Mouse (Mus musculus) lung, embryonic 14.5 days (tissue): Measurements from ENCODE around the gene Asb15. TPM values are rescaled to one million over a fixed set of nuclear protein-coding genes. Genes with fewer than 3 reads are reported as not detected.

Source experiments
- ATAC-seq: fragments of 200-750 bp; cut with Nextera tagmentation; 2 replicates; pipeline ENCODE4 v1.8.0; 2017; ENCODE audit warnings: mild to moderate bottlenecking, moderate TSS enrichment, moderate library complexity; ENCODE audit not compliant: insufficient read depth
- DNase-seq: peaks from one replicate; pipeline ENCODE4 v3.0.0-alpha.2; 2015
- H3K27ac ChIP-seq: fragments of 300-500 bp; sonication (generic); 2 replicates; pipeline ENCODE4 v1.5.1; 2014; ENCODE audit warnings: low read depth, mild to moderate bottlenecking, moderate library complexity
- H3K27me3 ChIP-seq: fragments of 300-500 bp; sonication (generic); 2 replicates; pipeline ENCODE4 v1.6.1; 2014; ENCODE audit warnings: low read length, control low read depth; ENCODE audit not compliant: insufficient read depth
- H3K36me3 ChIP-seq: fragments of 300-500 bp; sonication (generic); 2 replicates; pipeline ENCODE4 v1.6.1; 2014; ENCODE audit warnings: control low read depth; ENCODE audit not compliant: insufficient read depth
- H3K4me1 ChIP-seq: fragments of 300-500 bp; sonication (generic); 2 replicates; pipeline ENCODE4 v1.6.1; 2014; ENCODE audit warnings: antibody characterized with exemption, control low read depth; ENCODE audit not compliant: insufficient read depth
- H3K4me2 ChIP-seq: fragments of 300-500 bp; sonication (generic); 2 replicates; pipeline ENCODE4 v1.6.1; 2014; ENCODE audit warnings: mild to moderate bottlenecking
- H3K4me3 ChIP-seq: fragments of 300-500 bp; sonication (generic); 2 replicates; pipeline ENCODE4 v1.5.1; 2014; ENCODE audit warnings: low read depth, low read length
- H3K9ac ChIP-seq: fragments of 300-500 bp; sonication (generic); 2 replicates; pipeline ENCODE4 v1.6.1; 2014
- H3K9me3 ChIP-seq: fragments of 300-500 bp; sonication (generic); 2 replicates; pipeline ENCODE4 v1.6.1; 2016; ENCODE audit warnings: low read depth, low read length, control low read depth
- CTCF ChIP-seq: IDR thresholded peaks from 2 replicates; pipeline ENCODE4 v1.5.1; 2016; ENCODE audit warnings: antibody characterized with exemption, low read depth
- WGBS: fragments of 180-500 bp; shearing (Covaris S2); extraction: QIAGEN DNeasy Blood & Tissue Kit; methylation state at CpG from one replicate; pipeline ENCODE4 v1.1.7; 2014; 5-methylcytosine and 5-hydroxymethylcytosine counted together
- polyA plus RNA-seq: library from polyadenylated mRNA; unstranded; fragments of >200 nt; fragmentation: Nextera tagmentation; extraction: Ambion mirVana; gene quantifications from 2 replicates; pipeline ENCODE4 v1.2.1, GENCODE M21; 2014

Gene Asb15
- polyA plus RNA-seq, 1 experiment from 2014 or later: 0.13 TPM

- TF ChIP-seq CTCF: no peak
- no peaks in the 10 kb centered on the region for H3K36me3 ChIP-seq
- H3K9ac ChIP-seq: no peak overlapping the region
- no peaks in the 10 kb centered on the region for H3K9me3 ChIP-seq
- DNase-seq (no peak), ATAC-seq (no peak)
- H3K4me1 ChIP-seq: no peaks in the 10 kb centered on the region
- H3K27ac ChIP-seq: no peak overlapping the region
- H3K4me2 ChIP-seq: no peak overlapping the region
- no peaks in the 10 kb centered on the region for H3K27me3 ChIP-seq
- WGBS: 90% methylated on average over 1 of the region's 1 CpGs
- H3K4me3 ChIP-seq: no peak overlapping the region
Measured at GRCm38 (mm10) chr6:24564886-24565285, 36.9 kb downstream of the Asb15 start.

GRCm38 (mm10) chr6:24568963-24569362 lies 41.0 kb downstream of the Asb15 start:
- no peaks in the 10 kb centered on the region for H3K4me1 ChIP-seq
- H3K4me2 ChIP-seq: no peak overlapping the region
- 0 out of 2 replicates have a peak, but pooled peaks have one; percentile 23 for TF ChIP-seq CTCF
- H3K27ac ChIP-seq: no peak overlapping the region
- no peak overlapping the region for H3K4me3 ChIP-seq
- no peaks in the 10 kb centered on the region for H3K9me3 ChIP-seq
- DNase-seq (no peak), ATAC-seq (no peak)
- WGBS: 79% methylated on average over 5 of the region's 5 CpGs
- no peaks in the 10 kb centered on the region for H3K27me3 ChIP-seq
- no peak overlapping the region for H3K9ac ChIP-seq
- H3K36me3 ChIP-seq: no peaks in the 10 kb centered on the region

GRCm38 (mm10) chr6:24569711-24570110 lies 41.8 kb downstream of the Asb15 start:
- no peak for ATAC-seq
- Histone ChIP-seq H3K27ac (no peak overlapping the region), H3K9me3 (0 out of 2 replicates have a peak, but pooled peaks cover 2% of the 10 kb centered on the region)

GRCm38 (mm10) chr6:24570278-24570677 lies 42.3 kb downstream of the Asb15 start:
- H3K36me3 ChIP-seq: no peaks in the 10 kb centered on the region
- no peak overlapping the region for H3K9ac ChIP-seq
- H3K4me2 ChIP-seq: no peak overlapping the region
- H3K4me1 ChIP-seq: no peaks in the 10 kb centered on the region
- TF ChIP-seq CTCF: no peak
- DNase-seq (no peak), ATAC-seq (no peak)
- no peak overlapping the region for H3K27ac ChIP-seq
- H3K27me3 ChIP-seq: no peaks in the 10 kb centered on the region
- H3K9me3 ChIP-seq: 0 out of 2 replicates have a peak, but pooled peaks cover 2% of the 10 kb centered on the region
- H3K4me3 ChIP-seq: no peak overlapping the region
- WGBS: 56% methylated on average over 11 of the region's 11 CpGs

More at GRCm38 (mm10) chr6:24569711-24570110, 41.8 kb downstream of the Asb15 start:
- Histone ChIP-seq H3K4me3 (no peak overlapping the region), H3K4me1 (no peaks in the 10 kb centered on the region), H3K36me3 (no peaks in the 10 kb centered on the region), H3K4me2 (no peak overlapping the region), H3K9ac (no peak overlapping the region), H3K27me3 (no peaks in the 10 kb centered on the region)
- WGBS: 89% methylated on average over 1 of the region's 1 CpGs
- DNase-seq: no peak
- TF ChIP-seq CTCF: no peak

GRCm38 (mm10) chr6:24571126-24571525 lies 43.2 kb downstream of the Asb15 start:
- DNase-seq (peak; percentile 64), ATAC-seq (peak; percentile 60; the same call in 1 of the 2 replicates)
- Histone ChIP-seq H3K27ac (no peak overlapping the region), H3K4me2 (no peak overlapping the region), H3K4me3 (no peak overlapping the region), H3K9ac (no peak overlapping the region), H3K9me3 (0 out of 2 replicates have a peak, but pooled peaks cover 2% of the 10 kb centered on the region), H3K4me1 (no peaks in the 10 kb centered on the region), H3K27me3 (no peaks in the 10 kb centered on the region), H3K36me3 (no peaks in the 10 kb centered on the region)
- TF ChIP-seq CTCF: no peak
- 46% methylated on average over 6 of the region's 6 CpGs for WGBS

GRCm38 (mm10) chr6:24572431-24572830 lies 44.5 kb downstream of the Asb15 start:
- Histone ChIP-seq H3K27me3 (no peaks in the 10 kb centered on the region), H3K9me3 (0 out of 2 replicates have a peak, but pooled peaks cover 2% of the 10 kb centered on the region), H3K4me2 (no peak overlapping the region), H3K4me1 (no peaks in the 10 kb centered on the region), H3K4me3 (no peak overlapping the region), H3K27ac (no peak overlapping the region), H3K9ac (no peak overlapping the region), H3K36me3 (no peaks in the 10 kb centered on the region)
- WGBS: 89% methylated on average over 14 of the region's 14 CpGs
- DNase-seq (no peak), ATAC-seq (no peak)
- TF ChIP-seq CTCF: no peak

GRCm38 (mm10) chr6:24573319-24573718 lies 45.4 kb downstream of the Asb15 start:
- Histone ChIP-seq H3K9ac (no peak overlapping the region), H3K4me2 (no peak overlapping the region), H3K4me3 (no peak overlapping the region), H3K9me3 (0 out of 2 replicates have a peak, but pooled peaks cover 2% of the 10 kb centered on the region), H3K36me3 (no peaks in the 10 kb centered on the region), H3K27me3 (no peaks in the 10 kb centered on the region), H3K27ac (no peak overlapping the region), H3K4me1 (no peaks in the 10 kb centered on the region)
- TF ChIP-seq CTCF: no peak
- no peak for DNase-seq
- no peak for ATAC-seq

- H3K4me3 ChIP-seq: no peak overlapping the region
- TF ChIP-seq CTCF: no peak
Measured at GRCm38 (mm10) chr6:24583456-24583855, 55.5 kb downstream of the Asb15 start.

More at GRCm38 (mm10) chr6:24583456-24583855, 55.5 kb downstream of the Asb15 start:
- no peak overlapping the region for H3K4me2 ChIP-seq
- 0 out of 2 replicates have a peak, but pooled peaks cover 8% of the 10 kb centered on the region for H3K4me1 ChIP-seq
- WGBS: 72% methylated on average over 3 of the region's 3 CpGs
- DNase-seq (no peak), ATAC-seq (no peak)
- no peak overlapping the region for H3K9ac ChIP-seq
- H3K27me3 ChIP-seq: no peaks in the 10 kb centered on the region
- H3K27ac ChIP-seq: no peak overlapping the region
- H3K36me3 ChIP-seq: no peaks in the 10 kb centered on the region
- no peaks in the 10 kb centered on the region for H3K9me3 ChIP-seq
